Mouse (Mus musculus): ENCODE results near the gene Atr. TPM values are rescaled to one million over a fixed set of nuclear protein-coding genes. Genes with fewer than 3 reads are reported as not detected.
"Not testable (repeated sequence)": the region's sequence is repeated elsewhere in the genome, so short reads cannot be mapped to it uniquely, and the experiment has no call there.

Gene Atr
- polyA plus RNA-seq, 1 experiment from 2014 or later, result 13.0 TPM

- Histone ChIP-seq H3K27me3 (replicated peaks) (no peaks in the 10 kb centered on the region), H3K36me3 (no peaks in the 10 kb centered on the region), H3K9ac (peak overlapping the region; percentile 98; the same call in 1 of the 2 replicates), H3K9me3 (no peaks in the 10 kb centered on the region), H3K4me3 (replicated peaks) (peak overlapping the region; percentile 98), H3K27ac (peak overlapping the region; percentile 94; the same call in 1 of the 2 replicates), H3K4me1 (0 out of 2 replicates have a peak, but pooled peaks cover 3% of the 10 kb centered on the region), H3K4me2 (peak overlapping the region; percentile 67)
- WGBS, result 0% methylated on average over 7 of the region's 7 CpGs
- ATAC-seq (ENCODE audit: insufficient read depth, low FRiP score, low read depth), result peak; percentile 18; the same call in 1 of the 2 replicates
Measured at GRCm38 (mm10) chr9:95954226-95954584, 96.8 kb downstream of the Atr start.

GRCm38 (mm10) chr9:95954585-95955461, 97.4 kb downstream of the Atr start, which contains the start of gene Xrn1:
Gene Xrn1, plus strand, starts transcription at chr9:95954760.
- Histone ChIP-seq H3K9ac (peak within 1 kb of the TSS; percentile 98), H3K4me2 (peak within 1 kb of the TSS; percentile 68), H3K27ac (peak within 1 kb of the TSS; percentile 94), H3K27me3 (replicated peaks) (no peaks in the 10 kb centered on the region), H3K36me3 (no peaks in the 10 kb centered on the region), H3K4me1 (0 out of 2 replicates have a peak, but pooled peaks cover 3% of the 10 kb centered on the region), H3K4me3 (replicated peaks) (peak within 1 kb of the TSS; percentile 98), H3K9me3 (no peaks in the 10 kb centered on the region)
- under 1% methylated on average over 57 of the region's 57 CpGs for WGBS
- ATAC-seq (ENCODE audit: insufficient read depth, low FRiP score, low read depth), result peak; percentile 98

DNA sequence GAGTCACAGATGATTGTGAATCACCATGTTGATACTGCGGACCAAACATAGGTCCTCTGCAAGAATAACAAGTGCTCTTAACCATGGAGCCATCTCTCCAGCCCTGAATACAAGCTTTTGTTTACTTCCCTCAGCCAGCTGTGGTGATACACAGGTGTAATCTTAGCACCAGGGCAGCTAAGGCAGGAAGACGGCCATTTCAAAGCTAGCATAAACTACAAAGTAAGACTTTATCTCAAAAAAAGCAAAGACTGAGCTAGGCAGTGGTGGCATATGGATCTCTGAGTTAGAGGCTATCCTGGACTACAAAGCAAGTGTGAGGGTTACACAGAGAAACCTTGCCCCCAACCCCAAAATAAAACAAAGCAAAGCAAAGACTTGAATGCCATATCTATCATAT, 100.2 kb downstream of the Atr start:
- no peak for ATAC-seq (ENCODE audit: insufficient read depth, low FRiP score, low read depth)
- H3K27ac ChIP-seq, result no peak overlapping the region
- no peaks in the 10 kb centered on the region for H3K27me3 ChIP-seq (replicated peaks)
- H3K4me2 ChIP-seq, result no peak overlapping the region
- H3K36me3 ChIP-seq, result no peaks in the 10 kb centered on the region
- H3K9ac ChIP-seq, result no peak overlapping the region
- no peaks in the 10 kb centered on the region for H3K9me3 ChIP-seq
- H3K4me1 ChIP-seq, result 0 out of 2 replicates have a peak, but pooled peaks cover 3% of the 10 kb centered on the region
- H3K4me3 ChIP-seq (replicated peaks), result no peak overlapping the region
- WGBS, result 83% methylated on average over 2 of the region's 2 CpGs

DNA sequence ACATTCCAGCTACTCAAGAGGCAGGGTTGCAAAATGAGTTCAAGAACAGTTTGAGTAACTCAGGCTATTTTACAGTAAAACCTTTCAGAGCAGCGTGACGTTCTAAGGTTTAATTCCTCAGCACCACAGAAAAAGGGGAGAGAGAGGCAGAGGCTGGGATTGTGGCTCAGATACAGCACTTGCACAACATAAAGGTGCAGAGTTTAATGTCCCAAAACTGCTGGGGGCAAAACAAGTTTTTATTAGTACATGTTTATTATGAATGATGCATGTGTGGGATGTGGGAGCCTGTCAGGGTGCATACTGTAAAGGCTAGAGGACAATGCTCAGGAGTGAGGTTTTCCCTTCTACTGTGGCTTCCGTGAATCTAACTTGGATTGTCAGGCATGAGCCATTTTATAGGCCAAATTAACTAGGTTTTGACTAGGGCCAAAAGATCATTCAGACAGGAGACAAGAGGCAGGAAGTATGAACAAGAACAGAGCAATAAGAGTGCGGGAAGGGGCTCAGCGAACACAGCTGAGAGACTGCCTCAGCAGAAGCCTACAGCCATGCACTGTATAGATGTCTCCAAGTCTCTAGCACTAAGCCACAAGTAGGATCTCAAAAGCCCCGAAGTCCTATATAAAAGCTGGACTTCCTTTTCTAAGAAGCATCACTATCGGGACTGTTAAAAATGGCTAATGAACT, 100.8 kb downstream of the Atr start:
- Histone ChIP-seq H3K4me1 (0 out of 2 replicates have a peak, but pooled peaks cover 3% of the 10 kb centered on the region), H3K9me3 (no peaks in the 10 kb centered on the region), H3K36me3 (no peaks in the 10 kb centered on the region), H3K27ac (no peak overlapping the region), H3K27me3 (replicated peaks) (no peaks in the 10 kb centered on the region), H3K9ac (no peak overlapping the region), H3K4me3 (replicated peaks) (no peak overlapping the region), H3K4me2 (no peak overlapping the region)
- 88% methylated on average over 7 of the region's 7 CpGs for WGBS
- ATAC-seq (ENCODE audit: insufficient read depth, low FRiP score, low read depth), result no peak

DNA sequence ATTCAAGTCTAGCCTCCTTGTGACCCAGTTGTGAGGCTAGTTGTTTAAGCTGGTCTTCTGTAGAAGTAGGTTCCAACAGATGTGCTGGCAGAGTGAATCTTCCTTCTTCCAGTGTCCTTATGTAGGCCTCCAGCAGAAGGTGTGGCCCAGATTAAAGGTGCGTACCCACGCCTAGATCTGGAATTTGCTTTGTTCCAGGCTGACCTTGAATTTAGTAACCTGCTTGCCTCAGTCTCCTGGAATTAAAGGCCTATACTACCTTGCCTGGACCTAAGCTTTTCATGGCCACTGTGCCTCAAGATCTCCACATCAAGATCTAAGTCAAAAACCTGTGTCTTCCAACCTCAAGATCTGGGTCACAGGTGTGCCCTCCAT, 101.3 kb downstream of the Atr start:
- H3K4me2 ChIP-seq; H3K9me3 ChIP-seq; H3K36me3 ChIP-seq; H3K27me3 ChIP-seq (replicated peaks); H3K27ac ChIP-seq; ATAC-seq (ENCODE audit: insufficient read depth, low FRiP score, low read depth); H3K9ac ChIP-seq; H3K4me1 ChIP-seq; H3K4me3 ChIP-seq (replicated peaks): not testable (repeated sequence)
- 88% methylated on average over 2 of the region's 2 CpGs for WGBS

DNA sequence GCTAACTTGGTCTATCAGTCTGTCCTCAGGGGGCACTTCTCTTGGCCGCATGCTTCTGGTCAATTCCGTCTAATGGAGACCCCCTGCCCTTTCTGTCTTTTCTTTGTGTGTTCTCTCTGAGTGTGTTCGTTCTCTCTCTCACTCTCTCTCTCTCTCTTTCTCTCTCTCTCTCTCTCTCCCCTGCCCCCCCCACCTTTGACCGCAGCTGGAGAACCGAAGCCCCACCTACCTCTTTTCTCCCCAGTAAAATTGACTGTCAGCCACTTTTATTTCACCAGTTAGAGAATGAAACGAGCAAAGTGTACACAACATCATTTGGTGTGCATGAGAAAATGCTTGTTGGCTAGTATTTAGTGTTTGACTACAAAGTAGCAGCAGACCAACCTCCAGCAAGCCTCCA, 101.8 kb downstream of the Atr start:
- 80% methylated on average over 6 of the region's 6 CpGs for WGBS
- H3K27me3 ChIP-seq (replicated peaks), result no peaks in the 10 kb centered on the region
- H3K4me3 ChIP-seq (replicated peaks), result no peak overlapping the region
- no peak overlapping the region for H3K27ac ChIP-seq
- H3K4me2 ChIP-seq, result no peak overlapping the region
- ATAC-seq (ENCODE audit: insufficient read depth, low FRiP score, low read depth), result no peak
- no peaks in the 10 kb centered on the region for H3K9me3 ChIP-seq
- no peak overlapping the region for H3K9ac ChIP-seq
- H3K36me3 ChIP-seq, result no peaks in the 10 kb centered on the region
- no peaks in the 10 kb centered on the region for H3K4me1 ChIP-seq

- Histone ChIP-seq H3K4me1 (no peaks in the 10 kb centered on the region), H3K9ac (no peak overlapping the region), H3K27me3 (replicated peaks) (no peaks in the 10 kb centered on the region), H3K9me3 (no peaks in the 10 kb centered on the region), H3K27ac (no peak overlapping the region), H3K36me3 (no peaks in the 10 kb centered on the region), H3K4me3 (replicated peaks) (no peak overlapping the region), H3K4me2 (no peak overlapping the region)
- ATAC-seq (ENCODE audit: insufficient read depth, low FRiP score, low read depth), result no peak
- WGBS, result 87% methylated on average over 3 of the region's 3 CpGs
Measured at GRCm38 (mm10) chr9:95959732-95960428, 102.5 kb downstream of the Atr start.

DNA sequence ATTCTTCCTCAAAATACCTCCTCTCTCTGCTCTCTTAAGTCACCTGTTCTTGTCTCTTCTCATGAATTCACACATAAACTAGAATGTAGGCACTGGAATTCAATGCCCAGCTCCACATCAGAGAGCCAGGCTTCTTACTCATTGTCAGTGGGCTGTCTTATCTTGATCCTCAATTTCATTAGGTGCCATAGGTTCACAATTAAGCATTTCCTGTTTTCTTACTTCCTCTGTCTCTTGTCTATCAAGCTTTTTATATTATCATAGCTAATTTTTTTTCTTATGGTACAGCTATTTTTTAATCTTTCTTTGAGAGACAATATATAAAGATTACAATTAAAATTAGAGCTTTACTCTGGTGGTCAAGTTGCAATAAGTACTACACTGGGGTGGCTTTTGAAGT, 103.7 kb downstream of the Atr start:
- H3K27me3 ChIP-seq (replicated peaks), result no peaks in the 10 kb centered on the region
- no peaks in the 10 kb centered on the region for H3K4me1 ChIP-seq
- no peak overlapping the region for H3K9ac ChIP-seq
- H3K9me3 ChIP-seq, result no peaks in the 10 kb centered on the region
- H3K4me3 ChIP-seq (replicated peaks), result no peak overlapping the region
- no peaks in the 10 kb centered on the region for H3K36me3 ChIP-seq
- no peak for ATAC-seq (ENCODE audit: insufficient read depth, low FRiP score, low read depth)
- no peak overlapping the region for H3K4me2 ChIP-seq
- no peak overlapping the region for H3K27ac ChIP-seq

DNA sequence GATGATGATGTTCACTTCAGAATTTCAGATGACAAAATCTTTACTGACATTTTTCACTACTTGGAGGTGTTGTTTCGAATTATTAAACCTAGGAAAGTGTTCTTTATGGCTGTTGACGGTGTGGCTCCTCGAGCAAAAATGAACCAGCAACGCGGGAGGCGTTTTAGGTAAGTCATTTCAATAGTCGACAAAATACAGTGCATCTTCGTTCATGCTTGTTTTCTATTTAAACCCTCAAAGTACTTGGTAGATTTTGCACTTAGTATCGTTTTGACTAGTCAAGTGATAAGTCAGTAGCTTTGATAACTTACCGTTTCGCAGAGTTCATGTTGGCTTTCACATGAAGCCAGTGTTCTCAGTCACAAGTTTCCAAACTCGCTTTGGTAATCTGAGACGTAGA, 106.6 kb downstream of the Atr start:
- Histone ChIP-seq H3K4me3 (replicated peaks) (no peak overlapping the region), H3K9me3 (no peaks in the 10 kb centered on the region), H3K27me3 (replicated peaks) (no peaks in the 10 kb centered on the region), H3K36me3 (peaks cover 6% of the 10 kb centered on the region; the same call in 1 of the 2 replicates), H3K27ac (no peak overlapping the region), H3K4me2 (no peak overlapping the region), H3K9ac (no peak overlapping the region), H3K4me1 (no peaks in the 10 kb centered on the region)
- ATAC-seq (ENCODE audit: insufficient read depth, low FRiP score, low read depth), result no peak
- WGBS, result 96% methylated on average over 13 of the region's 13 CpGs

DNA sequence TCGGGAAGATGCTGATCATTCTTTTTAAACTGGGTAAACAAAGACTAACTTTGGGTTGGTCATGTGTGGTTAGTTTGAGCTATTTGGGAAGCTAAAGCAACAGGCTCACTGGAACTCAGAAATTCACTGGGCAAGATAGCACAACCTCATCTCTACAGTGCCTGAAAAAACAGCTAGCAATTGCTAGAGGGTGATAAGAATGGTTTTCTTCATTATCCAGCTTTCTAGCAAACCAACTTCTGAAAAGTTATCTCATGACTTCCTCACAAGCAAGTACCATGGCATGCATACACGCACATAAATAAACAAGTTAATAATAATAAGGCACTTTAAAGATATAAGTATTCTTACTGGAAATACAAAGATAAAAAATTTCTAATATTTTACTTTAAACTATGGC, 120.9 kb downstream of the Atr start:
- no peak overlapping the region for H3K27ac ChIP-seq
- 73% methylated on average over 2 of the region's 2 CpGs for WGBS
- no peak overlapping the region for H3K4me3 ChIP-seq (replicated peaks)
- H3K27me3 ChIP-seq (replicated peaks), result no peaks in the 10 kb centered on the region
- H3K9ac ChIP-seq, result no peak overlapping the region
- no peaks in the 10 kb centered on the region for H3K4me1 ChIP-seq
- H3K36me3 ChIP-seq, result peaks cover 28% of the 10 kb centered on the region
- no peak overlapping the region for H3K4me2 ChIP-seq
- no peaks in the 10 kb centered on the region for H3K9me3 ChIP-seq
- ATAC-seq (ENCODE audit: insufficient read depth, low FRiP score, low read depth), result no peak

DNA sequence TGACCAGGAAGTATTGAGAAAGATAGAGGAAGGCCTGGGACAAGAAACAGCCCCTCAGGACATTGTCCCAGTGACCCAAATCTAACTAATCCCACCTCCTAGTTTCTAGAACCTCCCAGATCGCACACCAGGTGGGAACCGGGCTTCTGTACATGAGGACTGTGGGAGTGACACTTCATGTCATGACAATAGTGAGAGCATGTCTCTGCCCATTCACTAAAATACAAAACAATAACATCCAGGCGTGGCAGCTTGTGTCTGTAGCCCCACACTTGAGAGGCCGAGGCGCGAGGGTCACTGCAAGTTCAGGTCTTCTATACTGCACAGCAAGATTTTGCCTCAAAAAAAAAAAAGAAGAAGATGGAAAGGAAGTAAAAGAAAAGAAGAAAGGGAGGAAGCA, 122.5 kb downstream of the Atr start:
- Histone ChIP-seq H3K4me2 (no peak overlapping the region), H3K27ac (no peak overlapping the region), H3K4me3 (replicated peaks) (no peak overlapping the region), H3K36me3 (peaks cover 28% of the 10 kb centered on the region), H3K9ac (no peak overlapping the region), H3K4me1 (no peaks in the 10 kb centered on the region), H3K27me3 (replicated peaks) (no peaks in the 10 kb centered on the region), H3K9me3 (no peaks in the 10 kb centered on the region)
- 87% methylated on average over 6 of the region's 6 CpGs for WGBS
- ATAC-seq (ENCODE audit: insufficient read depth, low FRiP score, low read depth), result no peak

DNA sequence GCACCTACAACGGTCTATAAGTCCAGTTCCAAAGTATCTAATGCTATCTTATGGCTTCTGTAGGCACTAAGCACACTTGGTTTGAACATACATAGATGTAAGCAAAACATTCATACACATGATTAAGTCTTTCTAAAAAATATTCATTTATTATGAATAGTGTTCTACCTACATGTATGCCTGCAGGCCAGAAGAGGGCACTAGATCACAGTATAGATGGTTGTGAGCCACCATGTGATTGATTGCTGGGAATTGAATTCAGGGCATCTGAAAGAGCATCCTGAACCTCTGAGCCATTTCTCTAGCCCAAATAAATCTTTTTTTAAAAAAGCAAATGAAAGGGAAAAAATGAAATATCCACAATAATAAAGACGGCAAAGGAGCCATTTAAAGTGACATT, 134.9 kb downstream of the Atr start:
- no peak for ATAC-seq (ENCODE audit: insufficient read depth, low FRiP score, low read depth)
- no peaks in the 10 kb centered on the region for H3K27me3 ChIP-seq (replicated peaks)
- 94% methylated on average over 2 of the region's 2 CpGs for WGBS
- H3K4me1 ChIP-seq, result no peaks in the 10 kb centered on the region
- H3K4me3 ChIP-seq (replicated peaks), result no peak overlapping the region
- H3K36me3 ChIP-seq, result peaks cover 10% of the 10 kb centered on the region
- H3K9ac ChIP-seq, result no peak overlapping the region
- no peak overlapping the region for H3K27ac ChIP-seq
- H3K9me3 ChIP-seq, result no peaks in the 10 kb centered on the region
- H3K4me2 ChIP-seq, result no peak overlapping the region
